Mouse (Mus musculus): ENCODE results near the gene Prmt6.
A peak's percentile ranks its signal among the peaks of the same experiment; 100 is the strongest.

Gene Prmt6

GRCm38 (mm10) chr3:110250839-110251700 is at the start of gene Prmt6:
Gene Prmt6 (minus strand): TSS chr3:110250998.
- DNase-seq (ENCODE audit: low read depth, low spot score): peak; percentile 88

- no peak for DNase-seq (ENCODE audit: low read depth, low spot score)
Measured at GRCm38 (mm10) chr3:110290485-110291045, 39.8 kb upstream of the Prmt6 start.

GRCm38 (mm10) chr3:110282651-110283050 is 31.9 kb upstream of the Prmt6 start:
- DNase-seq (ENCODE audit: low read depth, low spot score): no peak

- no peak for DNase-seq (ENCODE audit: low read depth, low spot score)
Measured at GRCm38 (mm10) chr3:110267790-110268189, 17.0 kb upstream of the Prmt6 start.

GRCm38 (mm10) chr3:110253105-110253504 is 2.3 kb upstream of the Prmt6 start:
- DNase-seq (ENCODE audit: low read depth, low spot score): no peak

- peak; percentile 79 for DNase-seq (ENCODE audit: low read depth, low spot score)
Measured at GRCm38 (mm10) chr3:110249891-110250838, 633 bp downstream of the Prmt6 start.

- no peak for DNase-seq (ENCODE audit: low read depth, low spot score)
Measured at GRCm38 (mm10) chr3:110236819-110237463, 13.9 kb downstream of the Prmt6 start.
